Mouse (Mus musculus): ENCODE data around the gene Sult2b1. TPM values are rescaled to one million over a fixed set of nuclear protein-coding genes. Genes with fewer than 3 reads are reported as not detected.

The Sult2b1 gene
- total RNA-seq, 4 experiments from 2014 or later = 12.9 to 15.9 (median 14.9) TPM

DNA sequence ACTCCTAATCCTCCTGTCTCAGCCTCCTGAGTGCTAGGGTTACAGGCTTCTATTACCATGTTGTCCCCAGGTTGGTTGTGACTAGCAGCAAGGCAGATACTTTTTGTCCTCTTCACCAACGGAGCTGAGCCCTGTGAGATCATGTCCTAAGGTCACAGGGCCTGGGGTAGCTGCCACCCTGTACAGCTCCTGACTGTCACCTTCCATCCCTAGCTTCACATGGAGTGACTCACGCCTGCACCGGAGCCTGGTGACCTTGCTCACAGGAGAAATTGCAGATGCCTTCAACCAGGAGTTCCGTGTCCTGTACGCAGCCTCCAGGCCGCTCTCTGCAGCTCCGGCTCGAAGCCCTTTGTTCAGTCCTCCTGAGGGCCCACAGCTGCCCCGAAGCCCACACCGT is 58.0 kb downstream of the Sult2b1 start:
- no peak for DNase-seq (ENCODE audit: low spot score in 2 of 2)

DNA sequence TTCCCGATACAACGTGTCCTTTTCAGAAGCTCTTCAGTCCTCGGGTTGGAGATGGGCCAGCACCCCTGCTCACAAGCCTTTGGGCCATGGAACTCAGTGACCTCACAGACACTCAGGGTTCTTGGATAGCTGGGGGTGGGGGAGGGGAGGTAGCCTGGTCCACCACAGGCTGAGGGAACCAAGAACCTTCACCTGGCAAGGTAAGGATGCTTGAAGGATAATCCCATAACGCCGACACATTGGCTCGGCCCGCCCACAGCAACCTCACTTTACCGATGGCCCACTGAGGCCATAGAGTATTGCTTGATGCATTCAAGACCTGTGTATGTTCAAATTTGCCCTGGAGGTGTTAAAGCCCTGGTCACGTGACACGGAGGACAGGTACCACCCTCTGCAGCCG is 58.8 kb downstream of the Sult2b1 start, which contains the start of gene Spaca4:
Gene Spaca4 (minus strand): TSS at position 101 of the 400 bp plus-strand sequence.
- no peak for DNase-seq (ENCODE audit: low spot score in 2 of 2)

DNA sequence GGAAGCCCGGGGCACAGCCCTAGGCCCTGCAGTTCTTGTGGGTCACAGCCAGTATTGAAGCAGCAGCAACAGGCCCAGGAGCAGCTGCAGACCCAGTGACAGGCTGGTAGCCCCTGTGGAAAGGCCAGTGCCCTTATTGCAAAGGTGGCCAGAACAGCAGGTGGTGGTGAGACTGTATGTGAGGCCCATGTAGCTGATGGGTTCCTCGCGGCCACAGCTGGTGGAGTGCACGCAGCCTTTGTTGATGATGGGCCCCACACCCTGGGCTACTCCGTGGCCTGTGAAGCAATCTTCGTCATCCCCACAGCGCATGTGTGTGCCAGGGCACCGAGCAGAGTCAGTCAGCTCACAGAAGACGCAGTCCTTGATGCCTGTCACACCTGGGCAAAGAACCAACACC is 59.3 kb downstream of the Sult2b1 start:
- DNase-seq (ENCODE audit: low spot score in 2 of 2) = no peak

DNA sequence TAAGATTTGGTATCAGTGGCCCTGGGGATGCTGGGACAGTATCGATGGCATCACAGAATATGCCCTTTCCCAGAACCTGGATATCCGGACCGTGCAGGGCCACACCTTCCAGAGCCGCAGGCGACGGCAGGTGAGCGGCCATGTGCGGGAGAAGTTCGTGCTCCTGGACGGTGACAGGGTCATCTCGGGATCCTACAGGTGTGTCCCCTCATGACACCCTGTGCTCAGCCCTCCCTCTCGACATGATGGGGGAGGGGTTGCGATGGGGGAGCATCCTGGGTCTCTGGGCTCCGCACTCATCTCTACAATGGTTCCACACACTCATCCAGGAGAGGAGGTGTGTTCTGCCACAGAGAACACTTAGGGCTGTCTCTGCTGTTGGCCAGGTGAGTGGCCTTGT is 60.7 kb downstream of the Sult2b1 start:
- no peak for DNase-seq (ENCODE audit: low spot score in 2 of 2)

DNA sequence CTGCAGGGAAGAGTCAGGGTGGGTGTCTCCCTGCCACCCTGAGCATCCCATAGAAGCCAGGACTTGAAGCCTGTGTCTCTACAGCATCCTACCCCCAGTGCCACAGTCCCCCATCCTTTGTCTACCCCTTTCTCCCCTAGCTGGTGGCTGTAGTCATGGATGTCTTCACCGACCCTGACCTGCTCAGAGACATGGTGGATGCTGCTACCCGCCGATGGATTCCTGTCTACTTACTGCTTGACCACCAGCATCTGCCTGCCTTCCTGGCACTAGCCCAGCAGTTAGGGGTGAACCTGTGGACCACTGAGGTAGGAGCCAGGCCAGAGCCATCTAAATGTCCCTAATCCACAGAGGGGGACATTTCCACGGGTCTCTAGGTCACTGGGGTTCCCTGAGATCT is 61.2 kb downstream of the Sult2b1 start:
- DNase-seq (ENCODE audit: low spot score in 2 of 2) = no peak

DNA sequence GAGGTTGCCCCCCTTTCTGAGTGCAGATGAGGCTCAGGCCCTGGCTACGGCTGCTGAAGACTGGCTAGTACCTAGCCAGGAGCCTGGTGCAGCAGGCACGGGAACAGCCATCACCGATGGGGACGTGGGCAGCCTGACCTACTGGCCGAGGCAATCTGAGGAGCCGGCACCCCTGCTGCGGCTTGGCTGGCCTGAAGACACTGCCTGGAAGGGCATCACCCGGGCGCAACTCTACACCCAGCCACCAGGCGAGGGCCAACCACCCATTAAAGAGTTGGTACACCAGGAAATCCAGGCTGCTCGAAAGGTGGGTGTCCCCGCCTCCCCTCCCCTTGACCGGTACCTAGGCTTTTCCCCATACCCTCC is 62.1 kb downstream of the Sult2b1 start:
- no peak for DNase-seq (ENCODE audit: low spot score in 2 of 2)

DNA sequence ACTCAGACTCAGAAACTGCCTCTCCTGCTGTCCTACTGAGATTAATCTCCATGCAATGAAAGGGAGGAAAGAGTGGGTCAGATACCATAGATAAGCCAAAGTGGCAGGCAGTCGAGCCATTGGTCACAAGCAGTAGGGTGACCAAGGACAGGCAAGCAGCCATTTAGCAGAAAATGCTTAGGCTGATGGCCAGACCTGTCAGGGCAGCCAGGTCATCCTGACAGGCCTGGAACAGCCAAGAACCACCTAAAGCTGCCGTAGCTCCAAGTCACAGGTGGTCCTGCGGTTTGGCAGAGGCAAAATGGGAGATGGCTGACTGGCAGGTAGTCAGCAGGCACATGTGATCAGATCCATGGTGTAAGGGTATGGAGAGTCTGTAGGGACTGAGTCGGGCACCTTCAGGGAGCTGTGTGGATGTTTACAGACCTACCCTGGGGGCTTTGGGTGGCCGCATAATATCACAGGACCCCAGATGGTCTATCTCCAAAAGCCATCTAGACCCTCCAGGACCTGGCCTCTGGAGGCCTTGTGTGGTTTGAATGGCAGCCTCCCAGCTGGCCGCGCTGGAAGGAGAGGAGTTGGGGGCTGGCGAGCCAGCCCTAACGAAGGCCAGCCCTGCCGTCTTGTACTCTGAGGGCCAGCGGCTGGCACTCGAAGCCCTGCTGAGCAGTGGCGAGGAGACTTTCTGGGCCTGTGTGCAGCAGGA is 62.7 kb downstream of the Sult2b1 start:
- DNase-seq (ENCODE audit: low spot score in 2 of 2) = no peak

DNA sequence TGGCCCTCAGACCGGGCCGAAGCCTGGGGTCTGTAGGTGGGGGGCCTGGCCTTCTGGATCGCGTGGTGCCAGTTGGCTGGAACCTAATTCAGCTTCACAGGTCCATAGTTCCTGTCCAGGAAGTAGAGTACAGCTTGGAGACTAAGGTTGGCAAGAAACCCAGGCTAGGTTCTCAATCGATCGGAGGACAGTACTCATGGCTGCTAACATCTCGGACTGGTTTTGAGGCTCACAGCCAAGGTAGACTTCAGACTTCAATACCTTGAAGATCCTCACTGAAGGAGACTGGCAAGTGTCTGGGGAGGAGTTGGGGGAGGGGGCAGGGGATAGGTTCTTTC is 63.3 kb downstream of the Sult2b1 start:
- DNase-seq (ENCODE audit: low spot score in 2 of 2) = no peak

DNA sequence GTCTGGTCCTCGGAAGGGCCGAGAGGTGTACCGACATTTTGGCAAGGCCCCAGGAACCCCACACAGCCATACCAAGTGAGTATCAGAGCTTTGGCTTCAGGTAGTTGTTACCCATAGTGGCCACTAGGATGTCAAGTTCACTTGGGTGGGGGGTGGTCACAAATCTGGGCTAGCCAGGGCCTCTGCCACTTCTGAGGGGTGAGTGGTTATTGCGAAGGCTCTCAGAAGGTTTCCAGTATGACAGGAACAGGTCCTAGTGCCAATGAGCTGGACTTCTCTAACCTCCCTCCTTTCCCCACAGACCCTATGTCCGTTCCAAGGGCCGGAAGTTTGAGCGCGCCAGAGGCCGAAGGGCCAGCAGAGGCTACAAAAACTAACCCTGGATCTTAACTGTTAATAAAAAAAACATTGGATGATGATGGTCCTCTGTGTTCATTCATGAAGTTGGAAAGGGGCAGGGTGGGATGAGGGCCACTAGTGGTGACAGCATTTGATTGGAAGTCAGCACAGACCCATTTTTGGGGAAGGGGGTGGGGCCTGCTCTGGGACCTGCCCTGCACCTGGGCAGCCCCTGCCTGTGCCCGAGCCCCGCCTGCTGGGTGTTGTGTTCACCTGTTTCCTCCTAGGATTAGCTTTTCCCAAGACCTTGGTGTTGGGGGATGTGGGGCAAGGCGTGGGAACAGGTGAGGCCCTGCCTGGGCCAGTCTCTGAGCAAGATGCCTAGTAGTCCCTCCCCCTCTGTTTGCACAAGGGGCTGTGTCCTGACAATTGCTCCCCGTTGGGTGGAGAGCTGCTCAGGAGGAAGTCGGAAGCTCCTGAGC is 63.8 kb downstream of the Sult2b1 start, which contains the start of gene Fam83e:
Gene Fam83e (plus strand): TSS at position 800 of the 821 bp plus-strand sequence.
- no peak for DNase-seq (ENCODE audit: low spot score in 2 of 2)

DNA sequence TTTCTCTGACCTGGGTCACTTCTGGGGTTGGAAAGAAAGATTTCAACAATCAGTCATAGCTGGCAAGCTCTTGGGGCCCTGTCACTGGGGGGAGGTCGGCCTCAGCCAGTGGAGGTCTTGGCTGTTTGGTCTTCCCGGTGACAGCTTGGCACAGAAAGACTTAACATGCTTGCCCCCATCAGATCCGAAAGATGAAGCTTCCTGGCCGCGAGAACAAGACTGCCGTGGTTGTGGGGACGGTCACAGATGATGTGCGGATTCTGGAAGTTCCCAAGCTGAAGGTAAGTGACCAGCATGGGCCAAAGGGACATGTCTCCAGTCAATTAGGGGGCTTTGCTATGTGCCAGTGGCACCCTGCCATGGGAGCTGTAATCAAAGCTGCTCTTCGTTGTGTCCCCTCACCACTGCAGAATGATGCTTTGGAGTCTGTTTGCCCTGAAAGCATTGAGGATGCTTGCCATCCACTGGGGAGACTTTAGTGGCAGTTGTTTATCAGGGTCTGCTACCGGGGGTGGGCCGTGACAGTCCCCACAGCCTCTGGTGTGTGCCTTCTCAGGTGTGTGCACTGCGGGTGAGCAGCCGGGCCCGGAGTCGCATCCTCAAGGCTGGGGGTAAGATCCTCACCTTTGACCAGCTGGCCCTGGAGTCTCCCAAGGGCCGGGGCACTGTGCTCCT is 64.6 kb downstream of the Sult2b1 start:
- DNase-seq (ENCODE audit: low spot score in 2 of 2) = no peak

DNA sequence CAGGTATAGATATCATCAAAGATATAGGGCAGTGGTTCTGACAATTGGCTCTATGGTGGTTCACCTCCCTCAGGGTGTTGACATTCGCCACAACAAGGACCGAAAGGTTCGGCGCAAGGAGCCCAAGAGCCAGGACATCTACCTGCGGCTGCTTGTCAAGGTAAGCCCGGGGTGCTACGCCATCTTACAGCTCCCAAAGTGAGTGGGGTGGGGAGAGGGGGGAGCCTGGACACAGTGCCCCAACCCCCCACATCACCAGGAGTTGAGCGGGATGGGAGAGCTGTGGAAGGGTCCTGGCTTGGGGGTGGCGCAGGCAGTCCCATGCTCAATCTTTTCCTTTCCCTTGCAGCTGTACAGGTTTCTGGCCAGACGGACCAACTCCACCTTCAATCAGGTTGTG is 65.3 kb downstream of the Sult2b1 start:
- no peak for DNase-seq (ENCODE audit: low spot score in 2 of 2)

DNA sequence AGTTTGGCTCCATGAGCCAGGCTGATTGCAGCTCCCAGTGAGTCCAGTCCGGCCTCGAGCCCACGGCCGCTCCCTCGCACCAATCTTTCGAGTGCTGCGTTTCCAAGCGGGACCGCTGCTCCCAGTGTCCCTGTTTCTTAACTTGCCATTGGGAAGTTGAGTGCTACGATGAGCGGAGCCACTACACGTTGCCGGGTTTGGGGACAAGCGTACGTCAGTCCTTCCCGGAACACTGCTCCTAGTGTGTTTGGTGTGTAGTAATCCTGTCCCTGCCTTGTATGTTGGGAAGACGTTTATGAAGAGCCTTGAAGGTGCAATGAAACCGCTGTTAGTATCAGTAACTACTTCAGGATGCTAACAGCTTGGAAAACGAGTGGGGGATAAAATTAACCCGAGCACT is 66.1 kb downstream of the Sult2b1 start:
- no peak for DNase-seq (ENCODE audit: low spot score in 2 of 2)

DNA sequence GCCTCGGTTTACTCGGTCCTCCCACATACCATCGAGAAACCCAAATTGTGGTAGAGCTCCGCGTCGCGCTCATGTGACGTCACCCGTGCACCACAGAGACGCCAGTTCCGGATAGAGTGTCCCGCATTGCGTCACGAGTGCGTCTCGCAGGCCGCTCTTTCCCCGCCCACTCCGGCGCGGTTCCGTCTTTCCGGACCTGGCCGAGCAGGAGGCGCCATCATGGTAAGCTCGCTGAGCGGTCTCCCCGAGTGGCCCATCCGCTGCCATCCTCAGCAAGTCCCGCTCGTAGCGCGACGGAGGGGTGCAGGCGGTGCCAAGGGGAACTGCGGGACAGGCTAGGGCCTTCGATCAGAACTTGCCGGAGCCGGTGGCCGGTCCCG is 66.6 kb downstream of the Sult2b1 start, which contains the start of gene Sphk2:
Gene Sphk2 (minus strand): TSS at position 85 of the 380 bp plus-strand sequence.
- peak; percentile 98 to 99 for DNase-seq (ENCODE audit: low spot score in 2 of 2)

DNA sequence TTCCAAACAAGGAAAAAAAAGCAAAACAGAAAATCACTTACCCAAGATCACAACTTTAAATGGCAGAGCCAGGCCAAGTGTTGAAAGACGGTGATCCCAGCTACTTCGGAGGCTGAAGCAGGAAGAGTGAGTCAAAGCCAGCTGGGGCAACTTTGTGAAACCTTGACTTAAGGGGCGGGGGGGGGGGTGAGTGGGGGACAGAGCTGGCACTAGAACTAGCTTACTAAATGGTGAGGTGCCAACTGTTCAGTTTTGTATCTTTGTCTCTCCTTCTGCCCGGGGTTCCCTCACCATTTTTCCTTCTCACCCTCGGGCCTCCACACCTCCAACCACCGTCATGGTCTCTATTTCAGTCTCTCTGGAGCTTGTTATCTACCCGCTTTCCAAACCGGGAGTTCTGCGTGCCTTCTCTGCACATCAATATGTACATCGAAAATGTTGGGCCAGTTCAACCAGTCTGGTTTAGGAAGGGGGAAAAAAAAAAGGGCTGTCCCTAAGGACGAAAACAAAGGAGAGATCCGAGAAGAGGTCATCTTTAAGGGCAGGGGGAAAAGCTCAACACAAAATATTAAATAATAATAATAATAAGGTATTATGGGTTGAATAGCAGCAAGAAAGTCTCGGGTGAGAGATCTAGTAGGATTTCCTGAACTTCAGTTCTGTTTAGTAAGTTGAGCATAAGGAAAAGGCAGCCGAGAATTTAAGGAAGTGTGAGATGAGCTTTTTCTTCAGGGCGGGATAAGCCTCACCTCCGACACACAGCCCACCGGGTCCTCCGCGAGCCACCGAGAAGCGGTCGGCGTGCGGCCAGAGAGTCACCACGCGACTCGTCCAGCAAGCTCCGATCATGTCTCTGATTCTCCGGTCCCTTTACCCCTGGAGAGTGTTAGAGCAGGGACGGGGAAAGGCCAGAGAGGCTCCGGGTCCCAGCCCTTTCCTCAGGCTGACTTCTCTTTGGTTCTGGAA is 67.2 kb downstream of the Sult2b1 start:
- DNase-seq (ENCODE audit: low spot score in 2 of 2) = no peak

DNA sequence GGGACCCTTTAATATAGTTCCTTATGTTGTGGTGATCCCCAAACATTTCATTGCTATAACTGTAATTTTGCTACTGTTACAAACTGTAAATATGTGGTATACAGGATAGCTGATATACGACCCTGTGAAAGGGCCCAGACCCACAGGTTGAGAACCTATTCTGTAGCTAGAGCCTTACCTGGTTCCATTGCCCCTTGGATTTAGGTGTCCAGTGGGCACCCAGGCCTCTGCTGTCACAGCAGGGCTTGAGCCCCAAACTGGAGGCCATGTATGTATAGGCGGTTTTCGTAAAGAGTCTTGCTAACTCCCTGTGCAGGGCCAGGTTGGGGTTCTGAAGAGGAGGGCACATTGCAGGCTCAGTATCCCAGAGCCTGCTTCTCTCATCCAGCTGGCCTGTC is 68.0 kb downstream of the Sult2b1 start:
- no peak for DNase-seq (ENCODE audit: low spot score in 2 of 2)

DNA sequence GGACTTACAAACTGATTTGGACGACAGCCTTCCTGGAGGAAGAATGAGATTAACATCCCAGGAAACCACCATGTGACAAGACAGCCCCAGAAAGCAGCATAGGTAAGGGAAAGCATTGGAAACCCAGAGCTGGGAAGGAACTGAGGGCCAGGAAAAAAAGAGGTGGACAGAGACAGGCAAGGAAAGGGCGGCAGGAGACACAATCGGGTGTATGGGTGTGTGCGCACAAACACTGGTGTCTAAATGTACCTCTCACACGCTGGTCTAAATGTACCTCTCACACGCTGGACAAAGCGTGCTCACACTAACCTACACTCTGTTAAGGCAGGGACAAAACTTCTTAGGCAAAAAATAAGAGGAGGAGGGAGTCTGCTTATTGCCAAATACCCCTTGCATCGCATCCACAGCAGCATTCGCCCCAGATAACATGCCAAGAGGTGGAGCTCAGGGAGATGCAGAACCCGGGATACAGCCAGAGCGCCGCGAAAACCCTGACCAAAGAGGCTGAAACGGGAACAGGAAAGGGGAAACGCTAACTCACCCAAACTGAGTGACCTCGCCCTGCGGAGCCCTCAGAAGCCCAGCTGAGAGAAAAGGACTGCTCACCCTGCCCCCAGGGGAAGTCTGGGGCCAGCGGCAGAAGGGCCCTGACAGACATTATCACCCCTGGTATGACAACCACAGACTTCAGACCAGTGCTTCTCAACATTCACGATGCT is 68.6 kb downstream of the Sult2b1 start:
- no peak for DNase-seq (ENCODE audit: low spot score in 2 of 2)

DNA sequence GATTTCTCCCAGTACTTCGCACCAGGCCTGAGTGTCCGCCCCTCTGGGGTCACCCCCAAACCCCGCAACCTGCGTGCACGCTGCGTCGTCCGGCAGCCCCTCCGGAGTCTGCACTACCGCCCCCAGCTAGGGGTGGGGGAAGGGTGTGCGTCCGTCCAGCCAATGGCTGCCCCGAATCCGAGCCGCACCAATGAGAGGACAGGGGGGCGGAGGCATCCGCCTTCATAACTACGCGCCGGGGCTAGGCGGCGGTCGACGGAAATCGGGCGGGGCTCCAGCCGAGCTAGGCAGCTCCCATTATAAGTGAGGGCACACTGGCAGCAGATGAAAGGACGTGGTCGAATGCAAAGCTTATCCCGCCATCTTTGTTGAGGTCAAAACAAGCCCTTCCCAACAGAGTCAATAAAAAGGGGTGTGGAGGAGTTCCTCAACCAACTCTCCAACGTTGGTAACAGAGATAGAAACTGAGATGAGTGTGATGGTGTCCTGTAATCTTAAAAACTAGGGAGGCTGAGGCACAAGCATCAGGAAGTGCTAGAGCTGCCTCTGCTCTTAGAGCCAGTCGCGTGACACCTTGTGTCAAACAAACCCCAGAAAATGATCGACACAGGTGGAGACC is 69.3 kb downstream of the Sult2b1 start, which contains the start of gene Rpl18:
Gene Rpl18 (plus strand): TSS at position 368 of the 619 bp plus-strand sequence.
- DNase-seq (ENCODE audit: low spot score in 2 of 2) = peak; percentile 88 to 99

DNA sequence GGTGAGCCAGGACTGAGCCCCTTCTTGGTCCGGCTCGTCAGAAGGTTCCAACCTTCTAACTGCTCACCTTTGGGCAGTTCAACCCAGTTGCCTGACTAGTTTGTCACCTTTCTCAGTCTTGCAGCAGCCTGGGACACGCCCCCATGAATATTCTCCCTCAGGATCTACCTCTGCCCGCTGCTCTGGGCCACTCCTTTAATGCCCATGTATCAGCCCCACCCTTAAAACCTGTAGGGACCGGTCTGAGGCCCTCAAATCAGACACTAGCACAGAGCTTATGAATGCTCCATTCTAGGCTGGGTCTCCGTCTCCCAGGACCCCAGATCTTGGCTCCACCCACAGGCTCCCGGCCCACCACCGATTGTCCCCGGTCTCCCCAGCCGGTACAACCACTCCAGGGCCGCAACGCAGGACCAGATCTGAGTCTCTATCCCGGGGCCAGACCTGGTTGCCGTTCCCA is 69.8 kb downstream of the Sult2b1 start:
- no peak for DNase-seq (ENCODE audit: low spot score in 2 of 2)

DNA sequence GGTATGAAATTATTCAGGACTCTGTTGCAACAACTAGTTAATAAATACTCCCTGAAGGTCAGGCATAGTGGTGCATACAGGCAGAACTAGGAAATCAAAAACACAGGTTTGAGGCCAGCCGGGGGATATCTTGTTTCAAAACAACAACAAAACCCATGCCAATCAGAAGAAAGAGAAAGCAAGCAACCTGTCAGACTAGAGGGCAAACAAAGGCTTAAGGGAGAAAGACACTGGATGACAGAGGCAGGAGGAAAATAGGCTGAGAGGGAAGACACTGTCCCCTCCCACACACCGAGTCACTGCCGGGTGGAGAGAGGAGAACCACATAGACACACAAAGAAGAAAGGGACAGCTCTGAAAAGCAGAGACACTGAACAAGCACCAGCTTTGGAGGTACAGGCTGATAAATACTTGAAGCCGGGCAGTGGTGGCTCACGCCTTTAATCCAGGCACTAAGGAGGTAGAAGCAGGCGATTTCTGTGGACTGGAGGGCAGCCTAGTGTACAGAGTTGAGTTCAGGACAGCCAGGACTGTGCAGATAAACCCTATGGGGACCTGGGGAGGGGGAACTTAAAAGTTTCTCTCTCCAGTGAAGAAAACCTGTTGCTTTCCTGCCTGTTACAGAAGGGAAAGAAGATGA is 70.5 kb downstream of the Sult2b1 start:
- DNase-seq (ENCODE audit: low spot score in 2 of 2) = no peak
